Mouse (Mus musculus): ENCODE measurements at regions not wholly inside any gene's neighbourhood (a gene's known extent, or its start where the extent isn't known, plus 50 kb on each side); places are given as distances from the start of the nearest gene placed in this dataset.

DNA sequence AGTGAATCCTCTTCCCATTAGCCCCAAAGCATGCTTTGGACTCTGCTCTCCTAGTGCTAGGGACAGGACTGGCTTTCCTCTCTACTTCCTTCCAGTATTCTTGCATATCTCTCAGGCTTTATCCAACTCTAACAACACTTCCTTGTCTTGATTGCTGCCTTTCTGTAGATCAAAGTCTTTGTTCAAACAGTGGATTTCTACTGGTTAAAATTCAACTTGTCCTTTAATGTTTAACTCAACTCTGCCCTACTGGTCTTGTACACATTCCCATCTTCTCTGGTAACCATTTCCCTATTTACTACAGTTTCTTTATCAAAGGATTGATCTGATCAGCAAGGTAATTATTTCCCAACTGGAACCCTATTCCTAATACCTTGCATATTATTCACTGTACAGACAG is 1094.6 kb downstream of the Car8 start:
- Histone ChIP-seq H3K9ac (ENCODE audit: low read length) (no peak overlapping the region), H3K36me3 (ENCODE audit: control insufficient read depth, insufficient read depth, low read length) (no peaks in the 10 kb centered on the region), H3K4me2 (ENCODE audit: low read length) (no peak overlapping the region), H3K4me3 (ENCODE audit: control insufficient read depth in 1 of 2, insufficient read depth in 1 of 2, low read depth in 1 of 2, low read length in 2 of 2) (no peak overlapping the region), H3K9me3 (ENCODE audit: control insufficient read depth, low read length) (no peaks in the 10 kb centered on the region), H3K27ac (replicated peaks in 1 of 2; ENCODE audit: control insufficient read depth in 1 of 2, insufficient read depth in 1 of 2, low read depth in 2 of 2, low read length in 2 of 2) (no peak overlapping the region), H3K4me1 (ENCODE audit: control insufficient read depth in 2 of 2, insufficient read depth in 2 of 2, low read length in 2 of 2) (no peaks in the 10 kb centered on the region), H3K27me3 (ENCODE audit: control insufficient read depth, insufficient read depth, low read length) (no peaks in the 10 kb centered on the region)
- ATAC-seq (ENCODE audit: insufficient number of reproducible peaks, insufficient read depth, low FRiP score, low read depth), result no peak

DNA sequence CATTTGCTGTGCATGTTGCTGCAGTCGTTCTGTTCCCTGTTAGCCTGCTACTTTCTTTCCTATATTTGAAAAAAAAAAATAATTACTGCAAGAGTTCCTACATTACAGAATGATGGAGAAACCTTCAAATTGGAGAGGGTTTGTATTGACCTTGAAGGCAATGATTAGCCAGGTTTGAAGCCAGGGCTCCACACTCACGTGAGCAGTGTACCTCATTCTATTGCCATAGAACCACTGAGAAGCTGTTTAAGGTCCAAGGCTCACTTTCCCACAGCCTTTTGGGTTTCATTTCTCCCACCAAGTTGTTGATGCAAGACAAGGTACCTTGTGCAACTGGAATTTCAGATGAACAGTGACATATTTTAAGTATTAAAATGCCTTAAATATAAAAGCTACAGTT is 1095.2 kb downstream of the Car8 start:
- H3K4me2 ChIP-seq (ENCODE audit: low read length), result no peak overlapping the region
- H3K27me3 ChIP-seq (ENCODE audit: control insufficient read depth, insufficient read depth, low read length), result no peaks in the 10 kb centered on the region
- H3K36me3 ChIP-seq (ENCODE audit: control insufficient read depth, insufficient read depth, low read length), result no peaks in the 10 kb centered on the region
- no peak overlapping the region for H3K4me3 ChIP-seq (ENCODE audit: control insufficient read depth in 1 of 2, insufficient read depth in 1 of 2, low read depth in 1 of 2, low read length in 2 of 2)
- no peaks in the 10 kb centered on the region for H3K9me3 ChIP-seq (ENCODE audit: control insufficient read depth, low read length)
- H3K9ac ChIP-seq (ENCODE audit: low read length), result no peak overlapping the region
- ATAC-seq (ENCODE audit: insufficient number of reproducible peaks, insufficient read depth, low FRiP score, low read depth), result no peak
- no peaks in the 10 kb centered on the region for H3K4me1 ChIP-seq (ENCODE audit: control insufficient read depth in 2 of 2, insufficient read depth in 2 of 2, low read length in 2 of 2)
- 80% methylated on average over 2 of the region's 2 CpGs for WGBS
- no peak overlapping the region for H3K27ac ChIP-seq (replicated peaks in 1 of 2; ENCODE audit: control insufficient read depth in 1 of 2, insufficient read depth in 1 of 2, low read depth in 2 of 2, low read length in 2 of 2)

DNA sequence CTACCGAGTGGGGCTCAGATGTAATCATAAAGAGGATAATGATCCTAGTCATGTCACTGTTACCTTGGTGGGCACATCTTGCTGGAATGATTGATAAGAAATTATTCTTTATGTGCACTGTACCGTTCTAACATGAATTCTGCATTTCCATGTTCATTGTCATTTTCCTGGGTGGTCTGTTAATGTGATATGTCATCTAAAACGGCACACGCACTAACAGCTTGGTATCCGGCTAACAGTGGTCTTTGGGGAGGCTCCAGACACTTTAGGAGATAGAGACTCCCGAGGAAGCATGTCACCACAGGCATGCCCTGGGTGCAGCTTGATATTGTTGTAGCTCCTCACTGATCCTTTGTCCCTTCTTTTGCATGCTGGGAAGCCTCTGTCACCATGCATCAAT is 1096.1 kb downstream of the Car8 start:
- H3K36me3 ChIP-seq (ENCODE audit: control insufficient read depth, insufficient read depth, low read length), result no peaks in the 10 kb centered on the region
- H3K9me3 ChIP-seq (ENCODE audit: control insufficient read depth, low read length), result no peaks in the 10 kb centered on the region
- WGBS, result 82% methylated on average over 6 of the region's 6 CpGs

DNA sequence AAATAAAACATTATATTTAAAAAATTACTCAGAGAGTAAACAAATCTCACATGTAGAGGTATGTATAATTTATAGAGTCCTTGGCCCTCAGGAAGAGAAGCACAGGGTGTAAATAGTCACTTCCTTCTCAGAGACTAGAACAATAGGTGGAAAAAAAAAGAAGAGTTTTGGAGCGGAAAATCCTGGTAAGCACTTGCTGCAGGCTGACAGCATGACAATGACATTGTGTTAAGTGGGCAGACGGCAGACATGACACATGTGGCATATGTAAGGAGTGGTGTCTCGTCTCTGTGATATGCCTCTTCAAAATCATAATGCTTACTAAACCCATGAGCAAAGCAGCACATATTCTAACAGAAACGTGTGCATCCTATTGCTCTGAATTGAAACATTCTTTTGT is 1126.7 kb downstream of the Car8 start:
- H3K27me3 ChIP-seq (ENCODE audit: control insufficient read depth, insufficient read depth, low read length), result no peaks in the 10 kb centered on the region
- ATAC-seq (ENCODE audit: insufficient number of reproducible peaks, insufficient read depth, low FRiP score, low read depth), result no peak
- no peaks in the 10 kb centered on the region for H3K36me3 ChIP-seq (ENCODE audit: control insufficient read depth, insufficient read depth, low read length)
- no peak overlapping the region for H3K9ac ChIP-seq (ENCODE audit: low read length)
- 31% methylated on average over 4 of the region's 4 CpGs for WGBS
- H3K4me2 ChIP-seq (ENCODE audit: low read length), result no peak overlapping the region
- peak overlapping the region in 1 of 2 experiments; percentile 14; a peak in 1 of 4 replicates for H3K27ac ChIP-seq (replicated peaks in 1 of 2; ENCODE audit: control insufficient read depth in 1 of 2, insufficient read depth in 1 of 2, low read depth in 2 of 2, low read length in 2 of 2)
- no peak overlapping the region for H3K4me3 ChIP-seq (ENCODE audit: control insufficient read depth in 1 of 2, insufficient read depth in 1 of 2, low read depth in 1 of 2, low read length in 2 of 2)
- H3K9me3 ChIP-seq (ENCODE audit: control insufficient read depth, low read length), result no peaks in the 10 kb centered on the region
- no peaks in the 10 kb centered on the region; a peak in 1 of 4 replicates for H3K4me1 ChIP-seq (ENCODE audit: control insufficient read depth in 2 of 2, insufficient read depth in 2 of 2, low read length in 2 of 2)

More for the DNA sequence above, 1096.1 kb downstream of the Car8 start:
- no peak overlapping the region for H3K27ac ChIP-seq (replicated peaks in 1 of 2; ENCODE audit: control insufficient read depth in 1 of 2, insufficient read depth in 1 of 2, low read depth in 2 of 2, low read length in 2 of 2)
- H3K4me3 ChIP-seq (ENCODE audit: control insufficient read depth in 1 of 2, insufficient read depth in 1 of 2, low read depth in 1 of 2, low read length in 2 of 2), result no peak overlapping the region
- ATAC-seq (ENCODE audit: insufficient number of reproducible peaks, insufficient read depth, low FRiP score, low read depth), result no peak
- H3K27me3 ChIP-seq (ENCODE audit: control insufficient read depth, insufficient read depth, low read length), result no peaks in the 10 kb centered on the region
- H3K9ac ChIP-seq (ENCODE audit: low read length), result no peak overlapping the region
- H3K4me2 ChIP-seq (ENCODE audit: low read length), result no peak overlapping the region
- no peaks in the 10 kb centered on the region for H3K4me1 ChIP-seq (ENCODE audit: control insufficient read depth in 2 of 2, insufficient read depth in 2 of 2, low read length in 2 of 2)

DNA sequence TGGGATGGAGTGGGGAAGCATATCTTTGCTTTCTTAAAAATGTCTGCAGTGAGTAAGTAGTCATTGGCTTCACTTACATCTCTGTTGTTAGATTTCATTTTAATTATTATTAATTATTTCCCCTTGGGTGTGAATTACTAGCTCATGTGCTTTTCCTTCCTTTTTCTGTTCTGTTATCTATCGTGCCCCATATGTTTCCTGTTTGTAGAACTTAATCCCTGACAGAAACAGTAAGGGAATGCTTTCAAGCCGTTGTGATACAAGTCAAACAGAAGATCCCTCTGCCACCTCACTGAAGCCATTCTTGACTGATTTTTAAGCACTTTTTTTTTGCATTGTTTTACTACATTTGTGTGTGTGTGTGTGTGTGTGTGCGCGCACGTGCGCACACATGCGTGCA is 1145.9 kb downstream of the Car8 start:
- Histone ChIP-seq H3K4me2 (ENCODE audit: low read length) (no peak overlapping the region), H3K27me3 (ENCODE audit: control insufficient read depth, insufficient read depth, low read length) (no peaks in the 10 kb centered on the region), H3K27ac (replicated peaks in 1 of 2; ENCODE audit: control insufficient read depth in 1 of 2, insufficient read depth in 1 of 2, low read depth in 2 of 2, low read length in 2 of 2) (no peak overlapping the region), H3K36me3 (ENCODE audit: control insufficient read depth, insufficient read depth, low read length) (no peaks in the 10 kb centered on the region), H3K9me3 (ENCODE audit: control insufficient read depth, low read length) (no peaks in the 10 kb centered on the region), H3K9ac (ENCODE audit: low read length) (no peak overlapping the region), H3K4me3 (ENCODE audit: control insufficient read depth in 1 of 2, insufficient read depth in 1 of 2, low read depth in 1 of 2, low read length in 2 of 2) (no peak overlapping the region), H3K4me1 (ENCODE audit: control insufficient read depth in 2 of 2, insufficient read depth in 2 of 2, low read length in 2 of 2) (no peaks in the 10 kb centered on the region)
- 75% methylated on average over 7 of the region's 7 CpGs for WGBS
- no peak for ATAC-seq (ENCODE audit: insufficient number of reproducible peaks, insufficient read depth, low FRiP score, low read depth)

DNA sequence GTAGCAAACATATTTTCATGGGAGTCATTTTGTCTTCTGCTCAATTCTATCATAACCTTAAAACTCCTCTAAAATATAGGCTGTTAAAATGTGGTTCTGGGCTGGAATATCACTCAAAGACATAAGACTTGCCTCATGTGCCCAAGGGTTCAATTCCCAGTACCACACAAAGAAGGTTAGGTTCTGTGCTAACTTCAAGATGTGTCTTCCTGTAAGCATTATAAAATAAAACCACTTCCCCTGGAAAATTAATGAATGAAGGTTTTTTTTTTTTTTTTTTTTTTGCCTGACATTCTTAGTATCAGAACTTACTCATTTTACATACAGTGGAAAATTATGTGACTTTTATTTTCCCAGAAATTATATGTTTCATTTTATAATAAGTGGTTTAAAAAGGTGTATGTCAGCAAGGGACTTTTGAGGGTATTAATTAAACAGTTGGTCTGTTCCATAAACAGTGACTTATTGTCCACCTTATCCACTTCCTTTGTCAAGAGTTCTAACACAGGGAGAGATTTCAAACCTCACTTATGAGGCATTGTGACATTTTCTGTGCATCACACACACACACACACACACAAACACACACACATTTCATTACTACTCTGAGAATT is 1147.5 kb downstream of the Car8 start:
- no peak overlapping the region for H3K27ac ChIP-seq (replicated peaks in 1 of 2; ENCODE audit: control insufficient read depth in 1 of 2, insufficient read depth in 1 of 2, low read depth in 2 of 2, low read length in 2 of 2)
- no peaks in the 10 kb centered on the region for H3K4me1 ChIP-seq (ENCODE audit: control insufficient read depth in 2 of 2, insufficient read depth in 2 of 2, low read length in 2 of 2)
- no peaks in the 10 kb centered on the region for H3K9me3 ChIP-seq (ENCODE audit: control insufficient read depth, low read length)
- no peak overlapping the region for H3K4me3 ChIP-seq (ENCODE audit: control insufficient read depth in 1 of 2, insufficient read depth in 1 of 2, low read depth in 1 of 2, low read length in 2 of 2)
- no peak for ATAC-seq (ENCODE audit: insufficient number of reproducible peaks, insufficient read depth, low FRiP score, low read depth)
- H3K4me2 ChIP-seq (ENCODE audit: low read length), result no peak overlapping the region
- no peaks in the 10 kb centered on the region for H3K36me3 ChIP-seq (ENCODE audit: control insufficient read depth, insufficient read depth, low read length)
- no peak overlapping the region for H3K9ac ChIP-seq (ENCODE audit: low read length)
- H3K27me3 ChIP-seq (ENCODE audit: control insufficient read depth, insufficient read depth, low read length), result no peaks in the 10 kb centered on the region

All from heart, embryonic 14.5 days (tissue).